Comparison of ENCODE assay signal across 9 mouse cellular contexts in genomic region chr13:93718948-93719347, GRCm38 (mm10). TPM values are rescaled to one million over a fixed set of nuclear protein-coding genes. Genes with fewer than 3 reads are reported as not detected.
DNase-seq lines count a peak whose midpoint lies in the region; ATAC-seq and TF ChIP-seq lines count a peak whose summit lies in the region.
"Had no signal": no experiment of that assay in that cellular context is flagged by ENCODE, and none has a peak within 500 bp of the region (broad histone marks: within the 10 kb centered on the region; RNA-seq: fewer than 3 reads in every experiment).

No protein-coding gene starts in this region.

- H3K9ac ChIP-seq in hindbrain, embryonic 12.5 days = no peak overlapping the region
- no peak overlapping the region for H3K9ac ChIP-seq in midbrain, postnatal 0 days (replicated peaks; ENCODE audit: low read length, poor library complexity, severe bottlenecking)

- WGBS in hindbrain, embryonic 10.5 days = 6% methylated on average over 7 of the region's 7 CpGs
- 7% methylated on average over 7 of the region's 7 CpGs for WGBS in hindbrain, embryonic 12.5 days
- 2% methylated on average over 7 of the region's 7 CpGs for WGBS in midbrain, postnatal 0 days

- no peak for ATAC-seq in hindbrain, embryonic 12.5 days (ENCODE audit: low FRiP score)
- ATAC-seq in hematopoietic stem cell, adult 5-6 weeks (replicated peaks in 1 of 2; ENCODE audit: insufficient read depth in 1 of 2, low FRiP score in 2 of 2, low TSS enrichment in 1 of 2, low read depth in 1 of 2, poor library complexity in 2 of 2, severe bottlenecking in 2 of 2) = peak; percentile 39 to 67; a peak in 3 of 4 replicates
- ATAC-seq in midbrain, postnatal 0 days (ENCODE audit: low FRiP score) = no peak

- H3K4me1 ChIP-seq in hindbrain, embryonic 10.5 days (replicated peaks) = 0 out of 2 replicates have a peak, but pooled peaks cover 4% of the 10 kb centered on the region
- no peaks in the 10 kb centered on the region for H3K4me1 ChIP-seq in hindbrain, embryonic 12.5 days
- no peaks in the 10 kb centered on the region for H3K4me1 ChIP-seq in midbrain, postnatal 0 days (ENCODE audit: insufficient read depth, low read length)

- peak; percentile 95 for TF ChIP-seq CTCF in midbrain, postnatal 0 days (IDR thresholded peaks at IDR 0.05)

- peak; percentile 65 for DNase-seq in hindbrain, embryonic 10.5 days (ENCODE audit: low spot score)
- DNase-seq in adrenal gland, adult 18-20 months (ENCODE audit: low spot score in 2 of 2) = peak; percentile 59 to 65
- DNase-seq in embryo, embryonic 10.5 days (ENCODE audit: low spot score) = peak; percentile 88
- peak; percentile 50 to 61 for DNase-seq in left cerebral cortex, postnatal 36 days (ENCODE audit: low spot score in 2 of 2)
- DNase-seq in midbrain, postnatal 0 days (ENCODE audit: low spot score) = peak; percentile 84
- DNase-seq in thymus, postnatal 25 days = peak; percentile 52

- intact Hi-C loops in left cerebral cortex, postnatal 36 days (cut with DNase I) = loop anchor here (2.0 to 10.0 kb wide), 3 partner anchors 107 to 968 kb away; no protein-coding TSS in a partner anchor

- H3K27me3 ChIP-seq in hindbrain, embryonic 10.5 days (ENCODE audit: insufficient read depth, poor library complexity, severe bottlenecking) = no peaks in the 10 kb centered on the region
- H3K27me3 ChIP-seq in hindbrain, embryonic 12.5 days = no peaks in the 10 kb centered on the region
- H3K27me3 ChIP-seq in midbrain, postnatal 0 days (ENCODE audit: insufficient read depth, low read length) = no peaks in the 10 kb centered on the region

- no peak overlapping the region for H3K4me3 ChIP-seq in hindbrain, embryonic 10.5 days
- H3K4me3 ChIP-seq in hindbrain, embryonic 12.5 days = no peak overlapping the region
- H3K4me3 ChIP-seq in midbrain, postnatal 0 days (ENCODE audit: low read depth, low read length) = no peak overlapping the region

- no peaks in the 10 kb centered on the region for H3K36me3 ChIP-seq in hindbrain, embryonic 10.5 days
- no peaks in the 10 kb centered on the region for H3K36me3 ChIP-seq in hindbrain, embryonic 12.5 days
- no peaks in the 10 kb centered on the region for H3K36me3 ChIP-seq in midbrain, postnatal 0 days (ENCODE audit: insufficient read depth, low read length)

- H3K27ac ChIP-seq in hindbrain, embryonic 10.5 days = peak overlapping the region; percentile 59; the same call in 1 of the 2 replicates
- H3K27ac ChIP-seq in hindbrain, embryonic 12.5 days = no peak overlapping the region
- H3K27ac ChIP-seq in midbrain, postnatal 0 days (ENCODE audit: low read depth, low read length) = no peak overlapping the region

- H3K4me2 ChIP-seq in hindbrain, embryonic 12.5 days (replicated peaks) = no peak overlapping the region
- peak overlapping the region; percentile 26; the same call in 1 of the 2 replicates for H3K4me2 ChIP-seq in midbrain, postnatal 0 days (ENCODE audit: low read depth, low read length, poor library complexity, severe bottlenecking)

- H3K9me3 ChIP-seq in hindbrain, embryonic 10.5 days = no peaks in the 10 kb centered on the region
- H3K9me3 ChIP-seq in hindbrain, embryonic 12.5 days (replicated peaks) = no peaks in the 10 kb centered on the region
- no peaks in the 10 kb centered on the region for H3K9me3 ChIP-seq in midbrain, postnatal 0 days (ENCODE audit: low read length)

RNA-seq across cellular contexts. Expression of gene Dmgdh, which starts 44.7 kb away (rescaled TPM):
- 0.27 TPM in 1 of 2 replicates, not detected in the other for polyA plus RNA-seq in hindbrain, embryonic 10.5 days (2016; fragmentation: Nextera tagmentation; extraction: Ambion mirVana)
- 0.36 and 0.42 TPM in 2 replicates for polyA plus RNA-seq in hindbrain, embryonic 12.5 days (2016; fragmentation: Nextera tagmentation; extraction: Ambion mirVana)
- under 1 TPM in 1 of 2 experiments, not detected in 1; 0.17 TPM for total RNA-seq in adrenal gland, adult 18-20 months (2021)
- total RNA-seq in hematopoietic stem cell, adult 5-6 weeks (2017) = not detected in 2 replicates
- total RNA-seq in left cerebral cortex, postnatal 36 days (2021) = under 1 TPM; 0.29 to 0.47 TPM
- 0.28 TPM in 1 of 2 replicates, not detected in the other for total RNA-seq in midbrain, postnatal 0 days (2014; rRNA removed)
- 0.17 and 0.19 TPM in 2 replicates for polyA plus RNA-seq in midbrain, postnatal 0 days (2015; fragmentation: Nextera tagmentation; extraction: Ambion mirVana)

RNA-seq across cellular contexts. Expression of gene Bhmt2, which starts 44.8 kb away (rescaled TPM):
- 0.09 and 0.17 TPM in 2 replicates for polyA plus RNA-seq in hindbrain, embryonic 10.5 days (2016; fragmentation: Nextera tagmentation; extraction: Ambion mirVana)
- not detected in 2 replicates for polyA plus RNA-seq in hindbrain, embryonic 12.5 days (2016; fragmentation: Nextera tagmentation; extraction: Ambion mirVana)
- total RNA-seq in adrenal gland, adult 18-20 months (2021) = under 1 TPM in 1 of 2 experiments, not detected in 1; 0.17 TPM
- not detected in 2 replicates for total RNA-seq in hematopoietic stem cell, adult 5-6 weeks (2017)
- total RNA-seq in left cerebral cortex, postnatal 36 days (2021) = under 1 TPM; 0.36 to 0.44 TPM
- not detected in 2 replicates for total RNA-seq in midbrain, postnatal 0 days (2014; rRNA removed)
- not detected in 2 replicates for polyA plus RNA-seq in midbrain, postnatal 0 days (2015; fragmentation: Nextera tagmentation; extraction: Ambion mirVana)
- polyA plus RNA-seq: neural tube, embryonic 14.5 days had no signal

RNA-seq across cellular contexts. Expression of gene Arsb, which starts 52.5 kb away (rescaled TPM):
- 3.2 and 5.1 TPM in 2 replicates for polyA plus RNA-seq in hindbrain, embryonic 10.5 days (2016; fragmentation: Nextera tagmentation; extraction: Ambion mirVana)
- polyA plus RNA-seq in hindbrain, embryonic 12.5 days (2016; fragmentation: Nextera tagmentation; extraction: Ambion mirVana) = 8.8 and 9.5 TPM in 2 replicates
- 10 to 100 TPM; 36.6 to 49.1 TPM for total RNA-seq in adrenal gland, adult 18-20 months (2021)
- total RNA-seq in hematopoietic stem cell, adult 5-6 weeks (2017) = 13.8 and 16.3 TPM in 2 replicates
- total RNA-seq in left cerebral cortex, postnatal 36 days (2021) = 10 to 100 TPM; 83.4 to 92.1 TPM
- 13.2 and 15.2 TPM in 2 replicates for total RNA-seq in midbrain, postnatal 0 days (2014; rRNA removed)
- 13.0 and 13.1 TPM in 2 replicates for polyA plus RNA-seq in midbrain, postnatal 0 days (2015; fragmentation: Nextera tagmentation; extraction: Ambion mirVana)

Comparison
In these comparisons a context has a peak if more than half of its experiments do, and no peak if none do; other contexts are left out.
1. ATAC-seq: peak in hematopoietic stem cell, adult 5-6 weeks (2 of 2); none in hindbrain, embryonic 12.5 days (single experiment) and midbrain, postnatal 0 days (single experiment).
2. Peak in every context shown above with its lines, with median percentiles within 50 percentile points of each other: DNase-seq.